Mouse (Mus musculus) CH12F3 (cell line): ENCODE results near the gene Magi2.
"Not testable (repeated sequence)": the region's sequence is repeated elsewhere in the genome, so short reads cannot be mapped to it uniquely, and the experiment has no call there.

ENCODE experiments used
- in situ Hi-C: fragments of 300-500 bp; cut with MboI; formaldehyde crosslinking; loops from 2 replicates; pipeline ENCODE4 v1.14.3; 2020; ENCODE audit warnings: low sequenced_read_pairs

The Magi2 gene

DNA sequence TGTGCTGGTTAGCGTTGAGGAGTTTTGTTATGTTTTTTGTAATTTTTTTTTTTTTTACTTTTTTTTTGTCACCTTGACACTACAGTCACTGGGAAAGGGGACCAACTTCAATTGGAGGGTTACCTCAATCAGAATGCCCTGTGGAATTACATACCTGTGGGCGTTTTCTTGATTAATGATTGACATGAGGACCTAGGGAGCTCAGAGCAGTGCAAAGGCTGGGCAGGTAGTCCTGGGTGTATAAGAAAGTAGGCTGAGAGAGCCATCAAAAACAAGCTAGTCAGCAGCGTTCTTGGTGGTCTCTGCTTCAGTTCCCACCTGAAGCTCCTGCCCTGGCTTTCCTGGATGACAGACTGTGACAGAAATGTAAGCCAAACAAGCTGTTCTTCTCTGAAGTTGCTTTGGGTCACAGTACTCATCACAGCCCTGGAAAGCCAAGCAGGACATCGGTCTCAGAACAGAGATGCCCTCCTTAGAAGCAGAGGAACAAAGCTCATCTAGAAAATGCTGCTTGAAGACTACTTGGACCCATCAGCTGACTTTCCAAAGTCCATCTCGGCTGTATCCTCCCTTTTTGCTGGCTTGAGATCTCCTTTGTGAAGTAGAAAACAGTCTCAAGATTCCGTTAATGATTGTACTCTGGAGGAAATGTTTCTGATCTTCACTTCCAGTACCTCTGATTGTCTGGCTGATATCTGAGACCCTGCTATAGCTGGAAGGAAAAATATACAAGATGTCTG is 999.8 kb downstream of the Magi2 start:
- in situ Hi-C loops: no loop called here

DNA sequence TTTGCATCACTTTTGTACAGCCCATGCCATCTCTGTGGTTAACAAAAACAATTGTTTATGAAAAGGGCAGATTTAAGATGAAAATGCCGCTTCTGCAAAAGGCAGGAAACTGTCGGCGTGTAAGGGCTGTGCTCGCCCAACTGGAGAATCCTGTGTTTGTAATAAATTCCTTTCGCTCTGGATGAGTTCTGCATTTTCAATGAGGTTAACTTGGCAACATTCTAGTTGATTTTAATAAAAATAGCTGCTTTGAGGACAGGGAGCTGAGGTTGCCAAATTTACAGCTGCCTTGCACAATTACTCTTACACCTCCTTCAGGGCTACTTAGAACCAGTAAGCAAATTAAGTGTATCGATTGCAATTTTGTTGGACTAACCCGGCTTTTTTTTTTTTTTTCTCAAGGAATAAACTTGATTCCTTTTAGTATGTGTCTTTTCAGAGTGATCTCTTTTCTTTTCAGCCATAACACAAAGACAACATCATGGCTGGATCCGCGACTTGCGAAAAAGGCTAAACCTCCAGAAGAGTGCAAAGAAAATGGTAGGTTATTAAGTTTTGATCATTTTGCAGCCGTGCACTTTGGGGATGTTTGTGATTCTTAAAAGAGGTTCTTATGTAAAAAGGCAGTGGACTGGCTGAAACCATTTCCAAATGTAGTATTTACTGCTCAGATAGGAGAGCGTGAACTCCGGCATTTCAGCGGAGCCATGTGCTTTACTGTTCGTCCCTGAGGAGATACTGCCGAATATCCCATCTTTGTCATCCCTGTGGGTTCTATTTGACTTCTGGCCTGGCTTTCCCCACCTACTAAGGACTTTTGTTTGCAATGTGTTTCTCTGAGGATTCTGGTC is 1001.3 kb downstream of the Magi2 start:
- in situ Hi-C loops: no loop called here

GRCm38 (mm10) chr5:20231908-20232307 is 1005.1 kb downstream of the Magi2 start:
- in situ Hi-C loops: no loop called here

DNA sequence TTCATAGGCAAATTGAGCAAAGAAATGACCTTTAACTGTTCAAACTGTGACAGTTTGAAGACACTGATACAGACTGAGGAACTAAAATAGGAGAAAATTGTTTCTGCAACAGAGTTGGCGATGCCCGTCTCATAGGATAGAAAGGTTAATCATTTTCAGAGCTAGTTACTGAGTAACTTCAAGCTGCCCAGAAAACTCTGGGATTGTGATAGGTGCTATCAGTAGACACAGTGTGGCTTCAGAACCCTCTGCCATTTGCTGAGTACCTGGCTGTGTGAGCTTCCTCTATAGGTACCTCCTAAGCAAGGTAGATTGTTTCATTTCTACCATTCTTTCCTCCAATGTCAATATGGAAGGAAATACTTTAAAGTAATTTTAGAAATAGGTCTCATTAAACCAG is 1014.7 kb downstream of the Magi2 start:
- in situ Hi-C loops: no loop called here

- in situ Hi-C loops: no loop called here
These were observed 1015.7 kb downstream of the Magi2 start for GRCm38 (mm10) chr5:20242496-20242895.

DNA sequence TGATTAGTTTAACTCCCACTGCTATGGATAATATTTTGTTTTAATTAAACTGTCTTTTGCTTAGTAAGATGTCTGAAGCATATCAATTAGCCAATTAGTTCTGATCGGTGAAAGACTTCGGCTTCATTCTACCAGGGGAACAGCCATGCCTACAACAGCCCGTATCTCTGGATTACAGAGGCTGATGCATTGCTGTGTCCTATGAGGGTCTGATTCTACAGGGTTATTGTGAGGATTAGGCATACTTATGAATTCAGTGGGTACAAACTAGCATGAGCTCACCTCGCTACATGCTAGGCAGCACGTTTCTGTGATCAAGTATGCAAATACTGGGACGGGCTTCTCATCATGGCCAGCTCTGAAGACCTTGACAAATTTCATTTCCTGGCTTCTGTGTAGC is 1022.5 kb downstream of the Magi2 start:
- in situ Hi-C loops: no loop called here

GRCm38 (mm10) chr5:20251541-20251940 is 1024.7 kb downstream of the Magi2 start:
- in situ Hi-C loops: no loop called here

- in situ Hi-C loops: no loop called here
These were observed 1029.5 kb downstream of the Magi2 start for GRCm38 (mm10) chr5:20256150-20256868.

GRCm38 (mm10) chr5:20256933-20257332 is 1030.1 kb downstream of the Magi2 start:
- in situ Hi-C loops: no loop called here

GRCm38 (mm10) chr5:20257419-20257818 is 1030.6 kb downstream of the Magi2 start:
- in situ Hi-C loops: no loop called here

DNA sequence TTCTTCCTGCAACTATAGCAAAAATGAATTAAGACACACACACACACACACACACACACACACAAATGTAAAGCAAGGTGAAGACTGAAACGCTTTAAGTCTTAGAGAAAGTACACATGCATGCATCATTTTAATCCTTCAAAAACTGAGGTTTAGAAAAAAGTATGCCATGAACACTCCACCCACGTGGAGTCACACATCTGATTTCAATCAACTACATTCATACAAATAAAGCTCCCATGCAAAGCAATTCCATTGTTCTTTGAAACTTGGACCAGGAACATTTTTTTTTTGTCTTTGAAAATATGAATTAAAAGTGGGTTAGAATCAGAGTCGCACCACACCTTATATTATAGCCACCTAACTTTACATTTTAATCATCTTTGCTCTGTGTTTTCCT is 1032.9 kb downstream of the Magi2 start:
- in situ Hi-C loops: no loop called here

- in situ Hi-C loops: not testable (repeated sequence)
These were observed 1045.8 kb downstream of the Magi2 start for GRCm38 (mm10) chr5:20272680-20273079.

- in situ Hi-C loops: no loop called here
These were observed 1048.8 kb downstream of the Magi2 start for GRCm38 (mm10) chr5:20275632-20276031.

- in situ Hi-C loops: no loop called here
These were observed 1058.4 kb downstream of the Magi2 start for GRCm38 (mm10) chr5:20285080-20285840.

DNA sequence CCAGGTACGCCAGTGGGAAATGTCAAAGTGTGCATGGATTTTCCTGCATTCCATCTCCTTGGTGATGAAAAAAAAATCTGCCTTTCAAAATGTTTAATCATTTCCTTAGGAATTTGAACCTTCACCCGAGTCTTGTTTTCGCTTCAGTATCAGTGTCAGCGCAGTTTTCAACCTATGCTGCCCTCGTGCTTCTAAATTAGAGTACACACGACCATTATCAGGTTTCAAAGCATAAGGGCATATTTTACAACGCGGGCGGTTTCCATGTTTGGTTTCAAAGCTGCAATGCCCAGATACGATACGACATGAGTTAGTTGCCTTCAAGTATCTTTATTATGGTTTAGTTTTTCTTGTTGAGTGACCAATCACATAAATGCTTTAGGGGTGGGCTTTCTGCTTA is 1067.7 kb downstream of the Magi2 start:
- in situ Hi-C loops: no loop called here

DNA sequence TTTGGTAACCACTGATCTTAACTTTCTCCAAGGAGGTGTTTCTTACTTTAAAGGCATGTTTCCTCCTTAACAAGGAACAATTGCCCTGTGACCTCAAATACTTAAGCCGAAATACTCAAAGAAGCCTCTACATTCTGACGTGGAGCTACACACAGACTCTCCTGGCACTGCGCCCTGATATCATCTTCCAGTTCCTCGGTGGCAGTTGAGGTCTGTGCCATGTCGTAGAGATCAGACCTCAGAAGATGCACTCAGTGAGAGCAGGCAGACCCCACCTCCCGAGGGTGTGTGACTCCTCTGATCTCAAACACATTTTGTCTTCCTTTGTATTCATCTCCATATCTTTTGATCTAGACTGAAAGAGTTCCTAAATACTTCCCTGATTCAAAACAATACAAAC is 1073.0 kb downstream of the Magi2 start:
- in situ Hi-C loops: no loop called here

DNA sequence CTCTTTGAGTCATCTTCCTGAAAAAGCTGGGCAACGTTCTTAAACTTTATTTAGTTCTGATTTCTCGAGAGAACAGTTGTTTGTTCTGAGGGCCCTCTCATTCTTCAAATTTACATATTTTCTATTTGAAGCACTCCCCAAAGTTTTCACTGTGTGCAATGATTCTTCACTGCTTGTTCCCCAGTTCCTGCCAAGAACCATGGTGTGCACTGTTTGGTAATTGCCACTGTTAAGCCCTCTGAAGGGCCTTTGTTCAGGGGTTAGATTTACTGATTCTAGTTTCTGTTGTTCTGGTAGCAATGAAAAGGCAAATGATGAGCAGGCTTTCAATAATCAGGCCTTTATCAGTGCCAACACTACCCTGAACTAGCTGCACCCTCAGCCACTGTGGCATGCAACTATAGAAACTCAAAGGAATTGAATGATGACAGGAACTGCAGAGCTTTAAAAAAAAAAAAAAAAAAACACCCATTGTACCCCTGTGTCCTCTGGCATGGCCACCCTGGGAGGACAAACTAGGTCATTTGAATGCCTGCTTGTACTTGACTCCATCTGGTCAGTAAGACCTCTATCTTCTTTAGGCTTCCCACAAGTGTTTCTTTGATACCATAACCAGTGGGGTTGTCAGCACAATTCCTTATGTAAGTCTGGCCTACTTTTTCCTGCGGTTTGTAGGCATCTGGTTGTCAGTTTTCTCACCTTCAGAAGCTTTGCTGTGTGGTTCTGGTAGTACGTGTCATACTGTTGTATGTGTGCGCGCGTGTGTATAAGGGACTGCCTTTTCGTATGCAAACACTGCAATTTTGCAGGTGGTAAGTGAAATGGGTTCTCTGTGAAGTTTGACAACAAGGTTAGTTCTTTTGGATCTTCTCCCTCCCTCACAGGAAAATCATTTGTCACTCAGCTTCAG is 1076.5 kb downstream of the Magi2 start:
- in situ Hi-C loops: no loop called here

- in situ Hi-C loops: no loop called here
These were observed 1094.1 kb downstream of the Magi2 start for GRCm38 (mm10) chr5:20320970-20321369.

DNA sequence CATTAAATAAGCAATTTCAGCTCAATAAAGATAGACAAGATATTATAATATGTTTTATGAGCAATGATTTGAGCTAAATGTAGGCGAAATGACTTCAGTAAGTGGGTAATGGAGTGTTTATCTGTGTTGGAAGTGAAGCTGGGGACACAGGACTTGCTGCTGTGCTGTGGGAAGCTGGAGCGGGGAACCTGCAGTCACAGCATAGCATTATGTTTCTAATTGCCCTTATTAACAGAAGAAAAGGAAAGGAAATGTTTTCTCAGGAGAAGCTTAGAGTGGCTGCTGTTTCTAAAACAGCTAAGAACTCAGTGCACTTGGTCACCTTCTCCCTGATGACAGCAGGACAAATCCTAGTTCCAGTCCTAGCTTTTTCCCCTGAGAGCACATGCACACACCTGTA is 1098.5 kb downstream of the Magi2 start:
- in situ Hi-C loops: no loop called here

GRCm38 (mm10) chr5:20328901-20329300 is 1102.1 kb downstream of the Magi2 start:
- in situ Hi-C loops: no loop called here
